Mouse (Mus musculus) liver, embryonic 12.5 days (tissue): ENCODE measurements around the gene Mark2. TPM values are rescaled to one million over a fixed set of nuclear protein-coding genes. Genes with fewer than 3 reads are reported as not detected.
A peak's percentile ranks its signal among the peaks of the same experiment; 100 is the strongest.
"Not testable (repeated sequence)": the region's sequence is repeated elsewhere in the genome, so short reads cannot be mapped to it uniquely, and the experiment has no call there.

Experiments
- ATAC-seq: fragments of 200-750 bp; cut with Nextera tagmentation; 2 replicates; pipeline ENCODE4 v1.8.0; 2017; ENCODE audit warnings: moderate number of reproducible peaks, mild to moderate bottlenecking, moderate library complexity
- H3K27ac ChIP-seq: fragments of 300-500 bp; sonication (generic); 2 replicates; pipeline ENCODE4 v1.5.1; 2016; ENCODE audit warnings: mild to moderate bottlenecking
- H3K27me3 ChIP-seq: fragments of 300-500 bp; sonication (generic); replicated peaks from 2 replicates; pipeline ENCODE4 v1.6.1; 2016; ENCODE audit warnings: mild to moderate bottlenecking, moderate library complexity
- H3K36me3 ChIP-seq: fragments of 300-500 bp; sonication (generic); 2 replicates; pipeline ENCODE4 v1.6.1; 2016; ENCODE audit warnings: mild to moderate bottlenecking, moderate library complexity
- H3K4me1 ChIP-seq: fragments of 300-500 bp; sonication (generic); 2 replicates; pipeline ENCODE4 v1.6.1; 2016
- H3K4me2 ChIP-seq: fragments of 300-500 bp; sonication (generic); 2 replicates; pipeline ENCODE4 v1.6.1; 2016; ENCODE audit warnings: mild to moderate bottlenecking, moderate library complexity
- H3K4me3 ChIP-seq: fragments of 300-500 bp; sonication (generic); 2 replicates; pipeline ENCODE4 v1.5.1; 2016; ENCODE audit warnings: mild to moderate bottlenecking, moderate library complexity
- H3K9ac ChIP-seq: fragments of 300-500 bp; sonication (generic); 2 replicates; pipeline ENCODE4 v1.6.1; 2016; ENCODE audit warnings: mild to moderate bottlenecking, moderate library complexity
- H3K9me3 ChIP-seq: fragments of 300-500 bp; sonication (generic); replicated peaks from 2 replicates; pipeline ENCODE4 v1.6.1; 2016; ENCODE audit warnings: mild to moderate bottlenecking, moderate library complexity
- WGBS: fragments of 180-500 bp; shearing (Covaris S2); methylation state at CpG from one replicate; pipeline ENCODE4 v1.1.7; 2016; ENCODE audit not compliant: insufficient replicate concordance; 5-methylcytosine and 5-hydroxymethylcytosine counted together
- polyA plus RNA-seq: library from polyadenylated mRNA; unstranded; fragments of >200 nt; fragmentation: Nextera tagmentation; extraction: Ambion mirVana; gene quantifications from 2 replicates; pipeline ENCODE4 v1.2.1, GENCODE M21; 2016

The Mark2 gene
- 41.3 and 42.0 TPM in 2 replicates for polyA plus RNA-seq

DNA sequence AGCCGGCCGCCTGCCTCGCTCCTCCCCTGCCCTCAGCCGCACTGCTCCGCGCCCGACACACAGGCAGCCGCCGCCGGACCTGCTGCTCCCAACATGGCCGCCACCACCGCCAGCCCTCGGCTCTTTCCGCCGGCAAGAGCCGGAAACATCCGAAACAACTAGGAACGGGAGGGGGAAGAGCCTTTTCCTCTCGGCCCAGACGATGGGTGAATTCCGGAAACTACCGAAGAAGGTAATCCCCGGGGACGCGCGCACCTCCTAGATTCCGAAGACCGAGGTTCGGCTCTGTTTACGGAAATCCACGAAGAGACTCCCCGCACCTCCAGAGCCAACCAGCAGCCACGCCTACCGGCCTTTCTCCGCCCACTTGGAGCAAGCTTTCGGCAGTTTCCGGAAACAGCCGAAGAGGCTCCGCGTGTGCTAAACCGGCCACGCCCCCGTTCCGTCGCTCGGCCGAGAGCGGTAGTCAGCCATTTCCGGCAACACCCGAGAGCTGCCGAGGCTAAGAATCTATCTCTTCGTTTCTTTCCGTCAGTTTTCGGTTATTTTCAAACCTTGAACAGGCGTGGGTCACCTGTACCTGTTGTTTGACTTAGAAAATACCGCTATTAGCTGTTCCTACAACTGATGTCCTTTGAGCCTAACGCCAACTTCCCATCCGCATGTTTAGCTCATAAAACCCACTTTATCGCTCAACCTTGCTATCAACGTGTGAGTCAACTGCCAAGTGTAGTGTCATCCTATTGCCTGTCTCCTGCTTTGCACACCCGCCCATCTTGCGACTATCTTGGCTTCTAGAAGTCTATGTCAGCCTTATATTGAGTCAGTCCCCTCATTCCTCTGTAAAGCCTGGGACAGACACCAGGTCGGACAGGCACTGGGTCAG lies at the start of gene Mark2:
Gene Mark2 (minus strand): TSS at position 349 of the 886 bp plus-strand sequence.
- Histone ChIP-seq H3K4me1 (peaks cover 49% of the 10 kb centered on the region), H3K9me3 (no peaks in the 10 kb centered on the region)
- 2% methylated on average over 61 of the region's 63 CpGs for WGBS

GRCm38 (mm10) chr19:7388488-7388887 lies 46.8 kb upstream of the Mark2 start:
- Histone ChIP-seq H3K9ac (no peak overlapping the region), H3K27me3 (no peaks in the 10 kb centered on the region), H3K4me2 (no peak overlapping the region), H3K4me1 (peaks cover 6% of the 10 kb centered on the region), H3K9me3 (no peaks in the 10 kb centered on the region; the same call in 1 of the 2 replicates), H3K36me3 (no peaks in the 10 kb centered on the region), H3K27ac (no peak overlapping the region), H3K4me3 (no peak overlapping the region)
- 67% methylated on average over 6 of the region's 6 CpGs for WGBS
- ATAC-seq, result no peak

More for the DNA sequence above, at the start of gene Mark2:
- Histone ChIP-seq H3K27me3 (no peaks in the 10 kb centered on the region), H3K9ac (peak within 1 kb of the TSS; percentile 95), H3K4me3 (peak within 1 kb of the TSS; percentile 91), H3K36me3 (peaks cover 8% of the 10 kb centered on the region; the same call in 1 of the 2 replicates), H3K27ac (peak within 1 kb of the TSS; percentile 93), H3K4me2 (peak within 1 kb of the TSS; percentile 94)
- peak; percentile 87 for ATAC-seq

- H3K9ac ChIP-seq, result no peak overlapping the region
- no peak for ATAC-seq
- peaks cover 25% of the 10 kb centered on the region for H3K4me1 ChIP-seq
- H3K9me3 ChIP-seq, result no peaks in the 10 kb centered on the region; the same call in 1 of the 2 replicates
- H3K4me3 ChIP-seq, result no peak overlapping the region
- no peaks in the 10 kb centered on the region for H3K36me3 ChIP-seq
- WGBS, result 68% methylated on average over 2 of the region's 2 CpGs
- no peak overlapping the region for H3K27ac ChIP-seq
- H3K27me3 ChIP-seq, result no peaks in the 10 kb centered on the region
- H3K4me2 ChIP-seq, result no peak overlapping the region
Measured at GRCm38 (mm10) chr19:7386042-7386441, 44.4 kb upstream of the Mark2 start.

DNA sequence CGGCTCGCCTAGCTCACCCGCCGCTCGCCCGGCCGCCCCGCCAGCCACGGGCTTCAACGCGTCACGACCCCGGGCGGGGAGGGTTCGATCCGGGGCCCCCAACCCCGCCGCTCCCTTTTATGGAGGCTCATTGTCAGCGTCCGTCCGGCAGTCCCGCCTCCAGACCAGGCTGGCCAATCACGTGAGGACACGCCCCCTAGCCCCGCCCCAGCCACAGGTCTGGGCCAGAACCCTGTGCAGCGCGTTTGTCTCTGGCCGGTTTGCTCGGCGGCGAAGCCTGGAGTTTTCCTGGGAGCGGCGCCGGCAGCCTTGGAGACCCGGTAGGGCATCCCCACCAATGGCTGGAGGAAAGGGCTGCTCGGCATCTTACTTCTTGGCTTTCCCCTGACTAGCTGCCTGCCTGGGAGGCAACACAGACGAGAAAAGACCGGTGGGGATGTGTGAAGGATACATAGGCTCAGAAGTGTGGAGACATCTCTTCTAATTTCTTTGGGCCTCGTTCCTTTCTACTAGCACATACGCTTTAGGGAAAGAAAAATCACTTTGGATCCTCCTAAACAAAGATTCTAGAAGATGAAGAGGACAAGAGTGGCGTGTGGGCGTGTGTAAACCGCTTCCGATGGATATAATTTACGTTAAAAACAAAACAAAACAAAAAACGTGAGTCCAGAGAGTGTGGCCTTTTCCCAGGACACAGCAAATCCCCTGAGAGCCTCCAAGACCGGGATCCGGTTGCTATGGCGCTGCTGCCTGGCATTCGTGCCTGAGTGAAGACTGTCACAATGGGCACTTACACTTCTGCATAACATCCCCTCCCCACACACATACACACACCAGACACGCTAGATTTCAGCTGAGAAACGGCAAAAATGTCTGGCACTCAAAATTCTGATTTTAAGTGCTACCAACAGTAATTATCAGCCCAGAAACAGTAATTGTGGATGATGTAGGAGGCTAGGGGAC lies 41.5 kb upstream of the Mark2 start, which contains the start of gene Spindoc:
Gene Spindoc (minus strand): TSS at position 92 of the 963 bp plus-strand sequence.
- peaks cover 6% of the 10 kb centered on the region; the same call in 1 of the 2 replicates for H3K36me3 ChIP-seq
- peak; percentile 98 for ATAC-seq
- WGBS, result 3% methylated on average over 52 of the region's 52 CpGs
- no peaks in the 10 kb centered on the region for H3K9me3 ChIP-seq
- H3K4me2 ChIP-seq, result peak within 1 kb of the TSS; percentile 99
- H3K27ac ChIP-seq, result peak within 1 kb of the TSS; percentile 70
- H3K27me3 ChIP-seq, result no peaks in the 10 kb centered on the region
- H3K4me1 ChIP-seq, result peaks cover 39% of the 10 kb centered on the region
- H3K4me3 ChIP-seq, result peak within 1 kb of the TSS; percentile 81
- peak within 1 kb of the TSS; percentile 93 for H3K9ac ChIP-seq

GRCm38 (mm10) chr19:7382248-7382902 lies 40.7 kb upstream of the Mark2 start:
- peak overlapping the region; percentile 70 for H3K27ac ChIP-seq
- ATAC-seq, result peak; percentile 37
- no peaks in the 10 kb centered on the region for H3K27me3 ChIP-seq
- H3K4me1 ChIP-seq, result peaks cover 47% of the 10 kb centered on the region
- peak overlapping the region; percentile 81 for H3K4me3 ChIP-seq
- WGBS, result under 1% methylated on average over 57 of the region's 60 CpGs
- H3K4me2 ChIP-seq, result peak overlapping the region; percentile 99
- no peaks in the 10 kb centered on the region for H3K9me3 ChIP-seq
- H3K36me3 ChIP-seq, result peaks cover 6% of the 10 kb centered on the region; the same call in 1 of the 2 replicates
- peak overlapping the region; percentile 93 for H3K9ac ChIP-seq

DNA sequence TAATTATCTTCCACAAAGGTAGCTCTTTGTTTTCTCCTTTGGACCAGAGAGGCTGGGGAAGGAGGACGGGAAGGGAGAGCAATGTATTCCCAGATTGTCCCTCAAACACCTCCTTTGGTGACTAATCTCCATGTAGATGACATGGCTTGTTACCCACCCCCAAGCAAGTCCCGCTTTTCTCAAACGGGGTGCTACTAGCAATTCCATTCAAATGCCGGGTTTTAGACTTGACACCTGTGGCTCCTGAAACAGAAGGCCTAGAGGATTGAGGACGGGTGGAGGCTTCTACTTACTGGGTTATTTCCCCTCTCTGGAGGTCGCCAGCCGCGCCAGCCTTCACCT lies 40.2 kb upstream of the Mark2 start:
- H3K4me1 ChIP-seq, result peaks cover 51% of the 10 kb centered on the region
- WGBS, result 10% methylated on average over 8 of the region's 8 CpGs
- H3K36me3 ChIP-seq, result peaks cover 6% of the 10 kb centered on the region; the same call in 1 of the 2 replicates
- H3K27me3 ChIP-seq, result no peaks in the 10 kb centered on the region
- H3K9ac ChIP-seq, result peak overlapping the region; percentile 93
- H3K4me3 ChIP-seq, result peak overlapping the region; percentile 81
- no peaks in the 10 kb centered on the region for H3K9me3 ChIP-seq
- no peak for ATAC-seq
- peak overlapping the region; percentile 70 for H3K27ac ChIP-seq
- peak overlapping the region; percentile 99 for H3K4me2 ChIP-seq

DNA sequence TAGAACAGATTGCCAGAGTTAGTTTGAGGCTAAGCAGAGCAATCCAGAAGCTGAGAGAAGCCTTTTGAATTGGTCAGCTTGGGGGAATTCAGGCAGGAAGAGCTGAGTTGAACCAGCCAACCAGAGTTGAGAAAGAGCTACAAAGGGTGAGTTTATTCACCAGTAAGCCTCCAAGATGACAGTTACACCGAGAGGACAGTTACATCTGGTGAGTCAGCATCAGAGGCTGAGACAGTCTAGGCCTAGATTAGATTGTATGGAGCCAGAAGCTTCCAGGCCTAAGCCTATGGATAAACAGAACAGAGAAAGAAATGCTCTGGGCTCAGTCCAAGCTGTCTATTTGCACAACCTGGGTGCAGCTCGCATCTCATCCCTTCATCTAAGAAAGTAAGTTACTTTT lies 36.0 kb upstream of the Mark2 start:
- 47% methylated on average over 2 of the region's 2 CpGs for WGBS
- Histone ChIP-seq H3K4me2 (no peak overlapping the region), H3K9ac (no peak overlapping the region; the same call in 1 of the 2 replicates), H3K4me3 (no peak overlapping the region), H3K27me3 (no peaks in the 10 kb centered on the region), H3K27ac (0 out of 2 replicates have a peak overlapping the region, but pooled peaks have one; percentile 10), H3K9me3 (no peaks in the 10 kb centered on the region), H3K4me1 (peaks cover 50% of the 10 kb centered on the region), H3K36me3 (peaks cover 32% of the 10 kb centered on the region)
- no peak for ATAC-seq

GRCm38 (mm10) chr19:7374491-7374890 lies 32.8 kb upstream of the Mark2 start:
- H3K9ac ChIP-seq, result no peak overlapping the region
- no peak overlapping the region for H3K27ac ChIP-seq
- no peaks in the 10 kb centered on the region for H3K27me3 ChIP-seq
- 88% methylated on average over 8 of the region's 8 CpGs for WGBS
- no peaks in the 10 kb centered on the region for H3K9me3 ChIP-seq
- H3K4me1 ChIP-seq, result peaks cover 23% of the 10 kb centered on the region
- H3K36me3 ChIP-seq, result peaks cover 60% of the 10 kb centered on the region
- H3K4me3 ChIP-seq, result no peak overlapping the region
- ATAC-seq, result 0 out of 2 replicates have a peak, but pooled peaks have one; percentile 37
- H3K4me2 ChIP-seq, result no peak overlapping the region

DNA sequence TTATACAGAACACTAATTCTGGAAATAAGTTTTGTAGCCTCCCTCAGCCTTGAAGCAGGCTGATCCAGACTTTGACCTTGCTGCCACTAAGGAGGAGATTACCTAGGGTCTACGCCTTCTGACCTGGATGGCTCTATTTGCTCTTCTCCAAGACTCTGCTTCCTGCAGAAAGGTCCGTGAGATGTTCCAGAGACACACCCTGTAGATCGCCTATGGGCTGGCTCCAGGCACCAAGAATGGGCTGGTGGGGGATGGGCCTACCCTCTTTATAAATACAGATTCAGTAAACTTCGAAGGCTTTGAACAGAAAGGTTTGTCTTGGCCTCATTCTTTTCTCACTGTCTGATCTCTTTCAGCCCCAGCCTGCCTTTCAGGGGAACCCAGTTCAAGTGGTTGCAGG lies 27.8 kb upstream of the Mark2 start:
- peaks cover 61% of the 10 kb centered on the region for H3K36me3 ChIP-seq
- not testable (repeated sequence) for H3K27ac ChIP-seq
- WGBS, result 78% methylated on average over 4 of the region's 4 CpGs

GRCm38 (mm10) chr19:7353636-7354035 lies 12.0 kb upstream of the Mark2 start:
- Histone ChIP-seq H3K27ac (no peak overlapping the region), H3K9me3 (no peaks in the 10 kb centered on the region), H3K36me3 (peaks cover 16% of the 10 kb centered on the region), H3K4me1 (0 out of 2 replicates have a peak, but pooled peaks cover 3% of the 10 kb centered on the region), H3K4me2 (no peak overlapping the region), H3K27me3 (no peaks in the 10 kb centered on the region), H3K9ac (no peak overlapping the region), H3K4me3 (no peak overlapping the region)
- ATAC-seq, result no peak
- 58% methylated on average over 6 of the region's 6 CpGs for WGBS

More for the DNA sequence above, 27.8 kb upstream of the Mark2 start:
- not testable (repeated sequence) for H3K27me3 ChIP-seq, H3K9ac ChIP-seq, H3K4me1 ChIP-seq, ATAC-seq, H3K4me2 ChIP-seq, H3K9me3 ChIP-seq, H3K4me3 ChIP-seq
